Mouse (Mus musculus) stomach, postnatal 0 days (tissue): Measurements from ENCODE around the gene Eml2. TPM values are rescaled to one million over a fixed set of nuclear protein-coding genes. Genes with fewer than 3 reads are reported as not detected.

ENCODE experiments used
- ATAC-seq: fragments of 200-750 bp; cut with Nextera tagmentation; 2 replicates; pipeline ENCODE4 v1.8.0; 2017; ENCODE audit not compliant: low FRiP score, low TSS enrichment
- DNase-seq: peaks from one replicate; pipeline ENCODE4 v3.0.0-alpha.2; 2016; ENCODE audit warnings: low spot score
- H3K27ac ChIP-seq: fragments of 300-500 bp; sonication (generic); replicated peaks from 2 replicates; pipeline ENCODE4 v1.5.1; 2014; ENCODE audit warnings: mild to moderate bottlenecking, control low read depth
- H3K27me3 ChIP-seq: fragments of 300-500 bp; sonication (generic); 2 replicates; pipeline ENCODE4 v1.6.1; 2014; ENCODE audit warnings: low read length; ENCODE audit not compliant: control insufficient read depth, insufficient read depth
- H3K36me3 ChIP-seq: fragments of 300-500 bp; sonication (generic); 2 replicates; pipeline ENCODE4 v1.6.1; 2014; ENCODE audit warnings: low read length, mixed read lengths; ENCODE audit not compliant: control insufficient read depth, insufficient read depth
- H3K4me1 ChIP-seq: fragments of 300-500 bp; sonication (generic); replicated peaks from 2 replicates; pipeline ENCODE4 v1.6.1; 2014; ENCODE audit warnings: antibody characterized with exemption; ENCODE audit not compliant: control insufficient read depth, insufficient read depth
- H3K4me2 ChIP-seq: fragments of 300-500 bp; sonication (generic); replicated peaks from 2 replicates; pipeline ENCODE4 v1.6.1; 2014; ENCODE audit warnings: low read depth, mild to moderate bottlenecking, control low read depth, moderate library complexity
- H3K4me3 ChIP-seq: fragments of 300-500 bp; sonication (generic); 2 replicates; pipeline ENCODE4 v1.5.1; 2014; ENCODE audit warnings: low read depth, low read length, control low read depth
- H3K9ac ChIP-seq: fragments of 300-500 bp; sonication (generic); 2 replicates; pipeline ENCODE4 v1.6.1; 2014; ENCODE audit warnings: mild to moderate bottlenecking, low read length, control low read depth, mixed read lengths
- H3K9me3 ChIP-seq: fragments of 300-500 bp; sonication (generic); 2 replicates; pipeline ENCODE4 v1.6.1; 2016; ENCODE audit warnings: low read length; ENCODE audit not compliant: control insufficient read depth
- CTCF ChIP-seq: IDR thresholded peaks from 2 replicates; pipeline ENCODE4 v1.5.1; 2016; ENCODE audit warnings: antibody characterized with exemption, low read depth, mild to moderate bottlenecking, moderate library complexity
- EP300 ChIP-seq: optimal IDR thresholded peaks from 2 replicates; pipeline ENCODE3; 2016; ENCODE audit warnings: antibody characterized with exemption
- WGBS: fragments of 180-500 bp; shearing (Covaris S2); extraction: QIAGEN DNeasy Blood & Tissue Kit; methylation state at CpG from one replicate; pipeline ENCODE4 v1.1.7; 2014; 5-methylcytosine and 5-hydroxymethylcytosine counted together
- polyA plus RNA-seq: library from polyadenylated mRNA; unstranded; fragments of >200 nt; fragmentation: Nextera tagmentation; extraction: Ambion mirVana; gene quantifications from 2 replicates; pipeline ENCODE4 v1.2.1, GENCODE M21; 2015

Gene Eml2
- polyA plus RNA-seq, 1 experiment from 2014 or later = 8.8 TPM

- H3K36me3 ChIP-seq = peaks cover under 1% of the 10 kb centered on the region; the same call in 1 of the 2 replicates
- no peak overlapping the region for H3K9ac ChIP-seq
Measured at GRCm38 (mm10) chr7:19230041-19230580, 53.9 kb downstream of the Eml2 start.

GRCm38 (mm10) chr7:19230899-19231298 is 54.7 kb downstream of the Eml2 start:
- Histone ChIP-seq H3K27ac (no peak overlapping the region), H3K27me3 (no peaks in the 10 kb centered on the region), H3K9me3 (no peaks in the 10 kb centered on the region), H3K36me3 (peaks cover 4% of the 10 kb centered on the region; the same call in 1 of the 2 replicates), H3K4me2 (no peak overlapping the region), H3K4me1 (peaks cover 6% of the 10 kb centered on the region), H3K9ac (no peak overlapping the region), H3K4me3 (no peak overlapping the region)
- ATAC-seq = no peak
- DNase-seq = no peak
- TF ChIP-seq CTCF = no peak
- no peak for TF ChIP-seq EP300
- WGBS = 94% methylated on average over 5 of the region's 5 CpGs

More at GRCm38 (mm10) chr7:19230041-19230580, 53.9 kb downstream of the Eml2 start:
- H3K4me1 ChIP-seq = peaks cover 6% of the 10 kb centered on the region
- DNase-seq (no peak), ATAC-seq (no peak)
- no peak overlapping the region for H3K4me3 ChIP-seq
- H3K27me3 ChIP-seq = no peaks in the 10 kb centered on the region
- H3K27ac ChIP-seq = no peak overlapping the region
- H3K4me2 ChIP-seq = no peak overlapping the region; the same call in 1 of the 2 replicates
- TF ChIP-seq CTCF (no peak), EP300 (no peak)
- H3K9me3 ChIP-seq = no peaks in the 10 kb centered on the region
- 75% methylated on average over 2 of the region's 2 CpGs for WGBS

GRCm38 (mm10) chr7:19231849-19232248 is 55.6 kb downstream of the Eml2 start:
- Histone ChIP-seq H3K27me3 (no peaks in the 10 kb centered on the region), H3K9me3 (no peaks in the 10 kb centered on the region), H3K4me1 (peaks cover 6% of the 10 kb centered on the region), H3K4me2 (no peak overlapping the region), H3K36me3 (peaks cover 4% of the 10 kb centered on the region; the same call in 1 of the 2 replicates), H3K4me3 (no peak overlapping the region), H3K27ac (no peak overlapping the region), H3K9ac (no peak overlapping the region)
- 77% methylated on average over 3 of the region's 3 CpGs for WGBS
- DNase-seq (no peak), ATAC-seq (no peak)
- TF ChIP-seq CTCF (no peak), EP300 (no peak)

GRCm38 (mm10) chr7:19234652-19235051 is 58.4 kb downstream of the Eml2 start:
- Histone ChIP-seq H3K27ac (no peak overlapping the region), H3K4me1 (peaks cover 2% of the 10 kb centered on the region), H3K36me3 (peaks cover 4% of the 10 kb centered on the region; the same call in 1 of the 2 replicates), H3K9me3 (no peaks in the 10 kb centered on the region), H3K4me2 (no peak overlapping the region), H3K9ac (no peak overlapping the region), H3K4me3 (no peak overlapping the region), H3K27me3 (no peaks in the 10 kb centered on the region)
- DNase-seq = no peak
- 79% methylated on average over 5 of the region's 5 CpGs for WGBS
- ATAC-seq = no peak
- TF ChIP-seq EP300 (no peak), CTCF (no peak)

- Histone ChIP-seq H3K4me2 (no peak overlapping the region), H3K4me3 (no peak overlapping the region), H3K36me3 (peaks cover 4% of the 10 kb centered on the region; the same call in 1 of the 2 replicates), H3K4me1 (0 out of 2 replicates have a peak, but pooled peaks cover 2% of the 10 kb centered on the region), H3K27me3 (no peaks in the 10 kb centered on the region), H3K27ac (no peak overlapping the region), H3K9ac (no peak overlapping the region), H3K9me3 (no peaks in the 10 kb centered on the region)
- 64% methylated on average over 2 of the region's 2 CpGs for WGBS
- peak; percentile 60 for ATAC-seq
- no peak for TF ChIP-seq EP300
- no peak for TF ChIP-seq CTCF
- no peak for DNase-seq
Measured at GRCm38 (mm10) chr7:19235092-19235671, 59.0 kb downstream of the Eml2 start.

GRCm38 (mm10) chr7:19236411-19236810 is 60.2 kb downstream of the Eml2 start:
- Histone ChIP-seq H3K9me3 (no peaks in the 10 kb centered on the region), H3K36me3 (peaks cover 4% of the 10 kb centered on the region; the same call in 1 of the 2 replicates), H3K4me1 (0 out of 2 replicates have a peak, but pooled peaks cover 2% of the 10 kb centered on the region), H3K4me2 (no peak overlapping the region), H3K9ac (0 out of 2 replicates have a peak overlapping the region, but pooled peaks have one; percentile 27), H3K27ac (no peak overlapping the region), H3K27me3 (no peaks in the 10 kb centered on the region), H3K4me3 (no peak overlapping the region)
- ATAC-seq (no peak), DNase-seq (no peak)
- WGBS = 55% methylated on average over 2 of the region's 2 CpGs
- no peak for TF ChIP-seq EP300
- TF ChIP-seq CTCF = no peak
